Mouse (Mus musculus): ENCODE measurements around the gene Bnip2. TPM values are rescaled to one million over a fixed set of nuclear protein-coding genes. Genes with fewer than 3 reads are reported as not detected.

Bnip2 gene
- total and polyA plus RNA-seq, 3 experiments, result 54.3 to 104 (median 88.1) TPM

DNA sequence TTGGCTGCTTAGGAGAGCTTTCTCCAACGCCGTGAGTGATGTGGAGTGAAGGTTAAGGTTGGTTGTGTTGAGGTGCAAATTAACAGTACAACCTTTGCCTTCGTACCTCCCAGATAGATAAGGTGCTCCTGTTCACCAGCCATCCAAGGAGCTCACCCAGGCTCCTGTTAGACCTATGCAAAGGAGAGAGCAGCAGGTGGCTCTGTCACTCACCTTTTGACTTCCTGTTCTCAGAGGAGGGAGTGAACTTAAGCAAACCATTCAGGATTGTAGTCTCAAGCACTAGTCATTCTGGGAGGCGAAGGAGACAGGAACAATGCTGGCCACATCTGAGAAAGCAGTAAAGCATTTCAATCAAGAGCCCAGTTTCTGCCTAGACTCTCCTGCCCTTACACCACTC lies 47.4 kb downstream of the Bnip2 start:
- Histone ChIP-seq H3K27me3 (replicated peaks) (no peaks in the 10 kb centered on the region), H3K4me2 (ENCODE audit: insufficient read depth, low read depth, poor library complexity, severe bottlenecking) (no peak overlapping the region), H3K36me3 (replicated peaks in 1 of 2; ENCODE audit: control insufficient read depth in 1 of 2, insufficient read depth in 1 of 2, low read length in 1 of 2) (no peaks in the 10 kb centered on the region), H3K79me2 (replicated peaks; ENCODE audit: control insufficient read depth, extremely low read depth, insufficient read depth, poor library complexity, severe bottlenecking) (no peaks in the 10 kb centered on the region), H3K9ac (ENCODE audit: insufficient read depth, low read depth) (no peak overlapping the region), H3K9me3 (replicated peaks; ENCODE audit: low read length) (peaks cover 2% of the 10 kb centered on the region), H3K27ac (ENCODE audit: insufficient read depth, low read depth) (no peak overlapping the region), H3K4me3 (replicated peaks in 1 of 3; ENCODE audit: low read depth in 2 of 3, low read length in 2 of 3, poor library complexity in 1 of 3) (no peak overlapping the region), H3K4me1 (ENCODE audit: control insufficient read depth in 1 of 2, insufficient read depth in 2 of 2) (peaks cover 0 to 10% of the 10 kb centered on the region in 2 experiments; a peak in 1 of 4 replicates)
- TF ChIP-seq CTCF (conservative IDR thresholded peaks at IDR 0.05 in 1 of 2, IDR thresholded peaks at IDR 0.05 in 1 of 2; ENCODE audit: low read depth in 2 of 2, low read length in 2 of 2) (peak in 1 of 2 experiments; percentile 17; a peak in 1 of 4 replicates), JUND (conservative IDR thresholded peaks at IDR 0.05; ENCODE audit: low read depth, low read length) (no peak), ZNF384 (IDR thresholded peaks at IDR 0.05; ENCODE audit: low read depth, low read length) (no peak)
- no peak for DNase-seq (ENCODE audit: extremely low read depth)
- in situ Hi-C loops (cut with MboI; ENCODE audit: low pct_ligation_motif_present, low pct_unique_long_range_greater_than_20kb, low sequenced_read_pairs) (no loop called here), dilution Hi-C loops (cut with MboI; ENCODE audit: extremely low pct_ligation_motif_present, extremely low pct_unique_long_range_greater_than_20kb, low sequenced_read_pairs) (no loop called here)

- Histone ChIP-seq H3K36me3 (replicated peaks in 1 of 2; ENCODE audit: control insufficient read depth in 1 of 2, insufficient read depth in 1 of 2, low read length in 1 of 2) (no peaks in the 10 kb centered on the region), H3K4me2 (ENCODE audit: insufficient read depth, low read depth, poor library complexity, severe bottlenecking) (no peak within 1 kb of the TSS), H3K79me2 (replicated peaks; ENCODE audit: control insufficient read depth, extremely low read depth, insufficient read depth, poor library complexity, severe bottlenecking) (no peaks in the 10 kb centered on the region), H3K9me3 (replicated peaks; ENCODE audit: low read length) (peaks cover 2% of the 10 kb centered on the region), H3K27ac (ENCODE audit: insufficient read depth, low read depth) (no peak within 1 kb of the TSS), H3K4me1 (ENCODE audit: control insufficient read depth in 1 of 2, insufficient read depth in 2 of 2) (peaks cover 0 to 6% of the 10 kb centered on the region in 2 experiments; a peak in 1 of 4 replicates), H3K27me3 (replicated peaks) (no peaks in the 10 kb centered on the region), H3K9ac (ENCODE audit: insufficient read depth, low read depth) (no peak within 1 kb of the TSS), H3K4me3 (replicated peaks in 1 of 3; ENCODE audit: low read depth in 2 of 3, low read length in 2 of 3, poor library complexity in 1 of 3) (no peak within 1 kb of the TSS)
- in situ Hi-C loops (cut with MboI; ENCODE audit: low pct_ligation_motif_present, low pct_unique_long_range_greater_than_20kb, low sequenced_read_pairs) (no loop called here), dilution Hi-C loops (cut with MboI; ENCODE audit: extremely low pct_ligation_motif_present, extremely low pct_unique_long_range_greater_than_20kb, low sequenced_read_pairs) (no loop called here)
- DNase-seq (ENCODE audit: extremely low read depth), result no peak
- TF ChIP-seq CHD2 (IDR thresholded peaks at IDR 0.05; ENCODE audit: low read length), result no peak
- no peak for TF ChIP-seq ELF1 (IDR thresholded peaks at IDR 0.05; ENCODE audit: low read depth, low read length)
- no peak for TF ChIP-seq PAX5 (IDR thresholded peaks at IDR 0.05; ENCODE audit: low read length)
- no peak for TF ChIP-seq GABPA (IDR thresholded peaks at IDR 0.05; ENCODE audit: insufficient replicate concordance, low read depth, low read length)
- no peak for TF ChIP-seq SMC3 (IDR thresholded peaks at IDR 0.05; ENCODE audit: low read depth, low read length)
- TF ChIP-seq SIN3A (IDR thresholded peaks at IDR 0.05; ENCODE audit: low read length), result no peak
- TF ChIP-seq MAX (IDR thresholded peaks at IDR 0.05; ENCODE audit: low read length), result no peak
- TF ChIP-seq JUND (conservative IDR thresholded peaks at IDR 0.05; ENCODE audit: low read depth, low read length), result no peak
- TF ChIP-seq CTCF (conservative IDR thresholded peaks at IDR 0.05 in 1 of 2, IDR thresholded peaks at IDR 0.05 in 1 of 2; ENCODE audit: low read depth in 2 of 2, low read length in 2 of 2), result no peak
- TF ChIP-seq EP300 (IDR thresholded peaks at IDR 0.05; ENCODE audit: low read length), result no peak
These were observed 48.7 kb downstream of the Bnip2 start, which contains the start of gene Gcnt3 for GRCm38 (mm10) chr9:70037988-70038387. Gcnt3 (minus strand) TSS chr9:70038088.

DNA sequence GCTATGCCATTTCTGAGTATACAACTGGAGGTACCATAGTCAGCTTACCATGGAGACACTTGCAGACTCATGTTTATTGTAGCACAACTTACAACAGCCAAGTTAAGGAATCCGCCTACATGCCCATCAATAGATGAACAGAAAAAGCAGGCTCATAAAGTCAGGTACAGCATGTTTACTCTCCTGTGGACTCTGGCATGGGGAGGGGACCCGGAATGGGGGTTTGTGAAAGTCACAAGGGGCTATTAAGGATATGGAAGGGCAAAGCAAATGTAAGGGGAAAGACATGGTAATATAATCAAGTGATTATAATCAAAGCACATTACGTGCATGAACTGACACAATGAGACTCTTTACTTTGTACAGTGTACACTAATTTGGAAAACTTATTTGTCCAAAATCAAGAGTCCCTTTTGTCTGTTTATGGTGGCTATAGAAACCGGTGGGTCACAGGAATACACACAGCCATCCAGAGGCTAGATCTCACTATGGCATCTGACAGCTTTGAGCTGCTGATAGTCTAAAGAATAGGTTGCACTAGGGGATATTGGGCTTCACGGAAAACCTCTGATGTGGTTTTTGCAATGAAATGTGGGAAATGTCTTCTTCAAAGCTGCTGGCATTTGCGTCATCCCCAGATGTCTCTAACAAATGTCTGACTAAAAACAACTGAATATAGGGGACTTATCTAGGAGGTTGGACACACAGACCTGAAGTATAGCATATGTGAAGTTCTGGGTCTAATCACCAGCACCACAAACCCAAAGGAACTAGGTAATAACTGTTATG lies 50.5 kb downstream of the Bnip2 start:
- no peak overlapping the region for H3K9ac ChIP-seq (ENCODE audit: insufficient read depth, low read depth)
- no peak overlapping the region for H3K4me3 ChIP-seq (replicated peaks in 1 of 3; ENCODE audit: low read depth in 2 of 3, low read length in 2 of 3, poor library complexity in 1 of 3)
- no peaks in the 10 kb centered on the region for H3K79me2 ChIP-seq (replicated peaks; ENCODE audit: control insufficient read depth, extremely low read depth, insufficient read depth, poor library complexity, severe bottlenecking)
- H3K36me3 ChIP-seq (replicated peaks in 1 of 2; ENCODE audit: control insufficient read depth in 1 of 2, insufficient read depth in 1 of 2, low read length in 1 of 2), result no peaks in the 10 kb centered on the region
- dilution Hi-C loops (cut with MboI; ENCODE audit: extremely low pct_ligation_motif_present, extremely low pct_unique_long_range_greater_than_20kb, low sequenced_read_pairs), result no loop called here
- TF ChIP-seq POLR2A (IDR thresholded peaks at IDR 0.05; ENCODE audit: low read depth, low read length) (no peak), MAZ (IDR thresholded peaks at IDR 0.05; ENCODE audit: low read depth, low read length) (no peak)
- no peak overlapping the region for H3K27ac ChIP-seq (ENCODE audit: insufficient read depth, low read depth)
- no peak overlapping the region for H3K4me2 ChIP-seq (ENCODE audit: insufficient read depth, low read depth, poor library complexity, severe bottlenecking)
- peaks cover 2% of the 10 kb centered on the region for H3K9me3 ChIP-seq (replicated peaks; ENCODE audit: low read length)
- in situ Hi-C loops (cut with MboI; ENCODE audit: low pct_ligation_motif_present, low pct_unique_long_range_greater_than_20kb, low sequenced_read_pairs), result no loop called here
- 0 out of 4 replicates have a peak, but pooled peaks cover 0 to 2% of the 10 kb centered on the region in 2 experiments for H3K4me1 ChIP-seq (ENCODE audit: control insufficient read depth in 1 of 2, insufficient read depth in 2 of 2)
- H3K27me3 ChIP-seq (replicated peaks), result no peaks in the 10 kb centered on the region
- DNase-seq (ENCODE audit: extremely low read depth), result no peak

Data from CH12.LX (cell line).